Mouse (Mus musculus): ENCODE measurements around the gene Eln.

Eln gene

DNA sequence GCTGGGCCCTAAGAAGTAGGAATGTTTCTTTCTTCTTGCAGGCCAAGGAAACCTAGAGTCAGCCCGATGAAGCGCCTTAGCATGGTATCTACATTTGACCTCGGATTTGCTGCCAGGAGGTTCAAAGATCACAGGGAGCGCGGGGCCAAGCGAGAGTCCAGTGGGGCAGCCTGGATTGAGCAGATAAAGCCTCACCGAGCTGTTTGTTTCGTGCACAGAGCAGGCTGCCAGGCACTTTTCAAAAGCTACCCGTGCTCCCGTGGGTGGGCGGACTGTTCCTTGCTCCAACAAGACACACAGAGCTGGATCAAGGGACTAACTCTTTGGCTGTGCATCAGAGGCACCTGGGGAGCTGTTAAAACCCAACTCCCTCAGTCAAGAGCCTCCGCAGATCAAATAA, 3.1 kb downstream of the Eln start:
- DNase-seq (ENCODE audit: low spot score) = no peak

GRCm38 (mm10) chr5:134742221-134742795, 4.8 kb downstream of the Eln start:
- no peak for DNase-seq (ENCODE audit: low spot score)

- DNase-seq (ENCODE audit: low spot score) = no peak
Observed at GRCm38 (mm10) chr5:134740501-134741341, 6.4 kb downstream of the Eln start.

DNA sequence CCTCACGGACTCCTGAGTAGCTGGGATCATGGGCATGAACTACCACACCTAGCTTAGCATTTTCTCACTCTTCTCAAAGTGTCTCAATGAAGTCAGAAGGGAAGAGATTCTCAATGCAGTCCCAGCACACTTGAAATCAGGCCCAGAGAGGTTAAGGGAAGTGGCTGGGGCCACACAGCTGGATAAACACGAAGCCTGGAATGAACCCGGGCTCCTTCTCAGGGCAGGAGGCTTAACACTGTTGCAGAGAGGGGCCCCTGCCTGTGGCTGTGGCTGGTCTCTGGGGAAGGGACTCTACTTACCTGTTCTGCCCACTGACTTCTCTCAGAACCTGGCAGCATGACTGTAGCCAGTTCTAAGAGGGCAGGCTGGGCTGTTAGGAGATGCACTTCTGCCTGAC, 7.2 kb downstream of the Eln start:
- DNase-seq (ENCODE audit: low spot score) = no peak

GRCm38 (mm10) chr5:134734920-134735319, 12.2 kb downstream of the Eln start:
- DNase-seq (ENCODE audit: low spot score) = no peak

DNA sequence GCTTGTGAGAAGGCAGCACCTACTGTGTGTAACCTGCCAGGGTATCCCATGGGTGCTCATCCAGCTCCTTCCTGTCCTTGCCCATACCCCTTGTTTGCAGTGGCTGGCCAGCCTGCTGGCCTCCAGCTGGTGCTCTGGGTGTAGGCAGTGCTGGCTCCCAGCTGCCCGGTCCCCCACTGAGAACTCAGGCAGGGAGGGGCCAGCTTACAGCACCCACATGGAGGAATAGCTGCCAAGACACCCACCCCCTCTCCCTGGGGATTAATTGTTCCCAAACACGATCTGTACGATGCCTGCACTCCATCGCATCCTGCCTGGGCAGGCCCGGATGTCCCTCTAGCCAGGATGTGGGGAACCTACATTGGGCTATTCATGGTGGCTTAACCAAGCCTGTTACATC, 13.1 kb downstream of the Eln start:
- DNase-seq (ENCODE audit: low spot score) = peak; percentile 29

- no peak for DNase-seq (ENCODE audit: low spot score)
Observed at GRCm38 (mm10) chr5:134733241-134733640, 13.9 kb downstream of the Eln start.

GRCm38 (mm10) chr5:134729124-134729523, 18.0 kb downstream of the Eln start:
- DNase-seq (ENCODE audit: low spot score) = no peak

DNA sequence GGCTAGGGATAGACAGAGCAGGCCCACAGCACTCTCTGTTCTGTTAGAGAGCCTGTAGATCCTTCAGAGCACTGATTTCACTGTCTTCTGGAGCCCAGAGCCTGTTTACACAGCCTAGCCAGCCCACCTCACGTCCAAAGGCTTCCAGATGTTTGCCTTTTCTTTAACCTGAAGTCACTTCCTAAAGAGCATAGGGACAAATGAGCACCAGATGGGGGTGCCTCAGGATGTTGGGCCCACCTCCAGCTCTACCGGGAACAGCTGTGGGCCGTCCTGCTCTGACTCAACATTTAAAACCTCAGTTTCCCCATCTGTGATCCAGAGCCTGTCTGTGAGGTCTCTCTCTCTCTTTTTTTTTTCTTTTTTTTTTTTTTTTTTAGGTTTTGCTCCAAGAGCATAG, 18.6 kb downstream of the Eln start:
- no peak for DNase-seq (ENCODE audit: low spot score)

DNA sequence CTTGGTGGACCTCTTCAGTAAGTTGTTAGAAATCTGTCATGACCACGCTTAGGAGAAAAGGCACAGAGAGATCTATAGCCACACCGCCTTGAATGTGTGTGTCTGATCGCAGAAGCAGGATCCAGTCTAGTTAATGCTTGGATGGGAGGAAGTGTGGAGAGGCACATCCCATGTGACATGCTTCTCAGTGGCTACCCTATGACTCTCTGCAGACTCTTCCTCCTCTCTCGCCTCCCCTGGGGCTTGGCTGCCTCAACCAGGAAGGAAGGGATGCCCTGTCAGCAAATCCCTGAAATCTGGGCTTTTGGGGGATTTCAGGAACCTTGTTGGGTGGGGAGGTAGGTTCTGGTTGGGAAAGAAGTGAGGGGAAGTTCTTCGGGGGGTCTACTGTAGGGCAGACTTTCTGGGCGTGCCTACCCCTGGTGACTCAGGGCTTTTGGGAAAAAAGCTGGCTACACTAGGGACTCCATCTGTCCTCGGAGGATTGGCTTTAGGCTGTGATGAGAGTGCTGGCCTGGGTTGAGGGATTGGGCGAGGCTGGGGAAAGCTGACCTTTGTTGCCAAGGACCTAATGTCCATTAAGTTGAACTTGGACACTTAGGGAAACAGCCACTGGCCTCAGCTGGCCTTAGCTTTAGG, 20.0 kb downstream of the Eln start:
- DNase-seq (ENCODE audit: low spot score) = no peak

DNA sequence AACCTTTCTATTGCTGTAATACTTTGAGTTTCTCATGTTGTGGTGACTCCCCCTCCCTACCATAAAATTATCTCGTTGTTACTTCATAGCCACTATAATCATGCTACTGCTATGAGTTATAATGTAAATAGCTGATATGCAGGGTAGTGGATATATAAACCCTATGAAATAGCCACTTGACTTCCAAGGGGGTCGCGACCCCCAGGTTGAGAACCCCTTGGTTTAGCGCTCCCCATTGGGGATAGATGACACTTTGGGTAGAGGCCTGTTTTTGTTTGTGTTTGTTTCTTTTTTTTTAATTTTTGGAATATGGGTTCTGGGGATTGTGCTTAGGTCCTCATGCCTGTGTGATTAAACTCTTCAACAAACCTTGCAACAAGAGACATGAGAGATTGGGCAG, 21.8 kb downstream of the Eln start:
- DNase-seq (ENCODE audit: low spot score) = no peak

DNA sequence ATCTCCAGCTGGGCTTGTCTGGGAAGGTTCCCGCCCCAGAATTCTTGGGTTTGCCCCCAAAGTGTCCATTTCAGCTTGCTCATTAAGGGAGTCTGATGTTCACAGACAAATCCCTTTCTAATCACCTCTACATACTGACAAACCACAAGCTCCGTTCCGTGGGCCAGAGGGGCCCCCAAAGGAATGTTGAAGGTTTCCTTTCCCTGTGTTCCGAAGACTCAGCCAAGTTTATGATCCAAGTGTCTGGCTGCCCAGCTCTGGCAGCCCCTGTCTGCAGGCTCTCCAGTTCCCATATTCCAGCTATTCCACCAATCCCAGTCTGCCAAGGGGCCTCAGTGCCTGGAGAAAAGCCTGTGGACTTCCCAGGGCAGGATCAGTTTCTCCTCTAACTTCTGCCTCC, 27.1 kb downstream of the Eln start:
- DNase-seq (ENCODE audit: low spot score) = no peak

GRCm38 (mm10) chr5:134711076-134711475, 36.0 kb downstream of the Eln start:
- no peak for DNase-seq (ENCODE audit: low spot score)

GRCm38 (mm10) chr5:134709275-134709674, 37.8 kb downstream of the Eln start:
- no peak for DNase-seq (ENCODE audit: low spot score)

DNA sequence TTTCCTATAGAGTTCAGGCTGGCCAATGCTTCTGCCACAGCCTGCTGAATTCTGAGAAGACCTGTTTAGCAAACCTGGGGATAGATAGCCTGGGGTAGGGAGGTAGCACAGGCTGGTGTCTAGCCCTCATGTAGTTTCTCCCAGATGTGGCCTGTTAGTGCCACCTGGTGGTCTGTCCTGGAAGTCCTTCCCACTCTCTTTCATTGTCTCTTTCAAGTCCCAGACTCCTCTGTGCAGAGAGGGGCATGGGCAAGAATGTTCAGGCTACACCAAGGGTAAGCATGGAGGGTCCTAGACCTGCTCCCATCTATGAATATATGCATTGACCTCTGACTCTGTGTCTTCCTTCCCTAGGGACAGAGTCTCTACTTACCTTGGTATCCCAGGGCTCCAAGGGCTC, 43.0 kb downstream of the Eln start:
- peak; percentile 48 for DNase-seq (ENCODE audit: low spot score)

GRCm38 (mm10) chr5:134695539-134695938, 51.6 kb downstream of the Eln start:
- no peak for DNase-seq (ENCODE audit: low spot score)

GRCm38 (mm10) chr5:134695082-134695481, 52.0 kb downstream of the Eln start:
- no peak for DNase-seq (ENCODE audit: low spot score)

DNA sequence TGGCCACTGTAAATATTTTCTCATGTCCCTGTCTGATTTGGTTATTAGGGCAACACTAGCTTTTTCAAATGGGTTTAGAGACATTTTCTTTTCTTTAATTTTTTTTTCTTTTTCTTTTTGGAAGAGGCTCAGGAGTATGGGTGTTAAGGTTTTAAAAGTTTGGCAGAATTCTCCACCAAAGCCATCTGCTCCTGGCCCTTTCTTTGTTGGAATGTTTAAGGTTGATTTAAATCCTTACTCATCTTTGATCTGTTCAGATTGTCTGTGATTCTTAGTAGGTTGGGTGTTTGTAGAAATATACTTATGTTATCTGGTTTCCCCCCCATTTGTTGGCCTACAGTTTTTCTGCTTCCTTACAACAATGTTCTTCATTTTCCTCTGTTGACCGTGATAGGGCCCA, 54.4 kb downstream of the Eln start:
- no peak for DNase-seq (ENCODE audit: low spot score)

- DNase-seq (ENCODE audit: low spot score) = peak; percentile 99
Observed at GRCm38 (mm10) chr5:134688718-134689284, 58.3 kb downstream of the Eln start.

- peak; percentile 78 for DNase-seq (ENCODE audit: low spot score)
Observed at GRCm38 (mm10) chr5:134688086-134688717, 58.9 kb downstream of the Eln start, which contains the start of gene Limk1. Limk1 (minus strand) TSS chr5:134688598.

- DNase-seq (ENCODE audit: low spot score) = no peak
Observed at GRCm38 (mm10) chr5:134687187-134687586, 59.9 kb downstream of the Eln start.

- no peak for DNase-seq (ENCODE audit: low spot score)
Observed at GRCm38 (mm10) chr5:134686541-134686940, 60.6 kb downstream of the Eln start.
